Mouse (Mus musculus) embryonic facial prominence, embryonic 13.5 days (tissue): Measurements from ENCODE around the gene Adamts5. TPM values are rescaled to one million over a fixed set of nuclear protein-coding genes. Genes with fewer than 3 reads are reported as not detected.

Source experiments
- ATAC-seq: fragments of 200-750 bp; cut with Nextera tagmentation; 2 replicates; pipeline ENCODE4 v1.8.0; 2017; ENCODE audit warnings: low read depth; ENCODE audit not compliant: insufficient number of reproducible peaks, insufficient read depth, low FRiP score, low TSS enrichment
- H3K27ac ChIP-seq: fragments of 300-500 bp; sonication (generic); 2 replicates; pipeline ENCODE4 v1.5.1; 2015; ENCODE audit warnings: moderate library complexity, mild to moderate bottlenecking, inconsistent platforms
- H3K27me3 ChIP-seq: fragments of 300-500 bp; sonication (generic); 2 replicates; pipeline ENCODE4 v1.6.1; 2015; ENCODE audit warnings: mild to moderate bottlenecking, inconsistent platforms
- H3K36me3 ChIP-seq: fragments of 300-500 bp; sonication (generic); 2 replicates; pipeline ENCODE4 v1.6.1; 2015; ENCODE audit warnings: mild to moderate bottlenecking, inconsistent platforms
- H3K4me1 ChIP-seq: fragments of 300-500 bp; sonication (generic); 2 replicates; pipeline ENCODE4 v1.6.1; 2015; ENCODE audit warnings: inconsistent platforms
- H3K4me2 ChIP-seq: fragments of 300-500 bp; sonication (generic); 2 replicates; pipeline ENCODE4 v1.6.1; 2015; ENCODE audit warnings: moderate library complexity, mild to moderate bottlenecking, inconsistent platforms
- H3K4me3 ChIP-seq: fragments of 300-500 bp; sonication (generic); 2 replicates; pipeline ENCODE4 v1.5.1; 2015; ENCODE audit warnings: mild to moderate bottlenecking, inconsistent platforms
- H3K9ac ChIP-seq: fragments of 300-500 bp; sonication (generic); 2 replicates; pipeline ENCODE4 v1.6.1; 2015; ENCODE audit warnings: mild to moderate bottlenecking, inconsistent platforms
- H3K9me3 ChIP-seq: fragments of 300-500 bp; sonication (generic); 2 replicates; pipeline ENCODE4 v1.6.1; 2016; ENCODE audit warnings: inconsistent platforms
- WGBS: fragments of 180-500 bp; shearing (Covaris S2); methylation state at CpG from one replicate; pipeline ENCODE4 v1.1.7; 2015; ENCODE audit warnings: mixed read lengths; 5-methylcytosine and 5-hydroxymethylcytosine counted together
- polyA plus RNA-seq: library from polyadenylated mRNA; unstranded; fragments of >200 nt; fragmentation: Nextera tagmentation; extraction: Ambion mirVana; gene quantifications from 2 replicates; pipeline ENCODE4 v1.2.1, GENCODE M21; 2015

Gene Adamts5
- polyA plus RNA-seq, result 3.7 and 4.1 TPM in 2 replicates

DNA sequence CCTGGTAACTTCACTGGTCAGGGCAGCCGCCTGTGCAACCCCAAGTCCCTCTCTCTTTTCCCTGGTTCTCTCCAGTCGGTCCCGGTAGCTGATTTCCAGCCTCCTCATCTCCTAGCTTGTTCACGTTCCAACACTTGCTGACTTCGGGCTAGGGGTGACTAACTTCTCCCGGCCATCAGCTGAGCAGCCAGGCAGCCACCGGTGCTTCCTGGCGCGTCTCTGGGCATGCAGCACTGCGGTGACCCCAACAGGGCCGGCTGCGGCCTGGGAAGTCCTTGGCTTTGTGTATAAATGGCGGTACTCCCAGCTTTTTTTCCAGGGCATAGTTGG, at the start of gene Adamts5:
Gene Adamts5, minus strand, starts transcription at position 248 of the 330 bp plus-strand sequence.
- Histone ChIP-seq H3K4me1 (peaks cover 36% of the 10 kb centered on the region), H3K9ac (peak within 1 kb of the TSS; percentile 79), H3K36me3 (no peaks in the 10 kb centered on the region), H3K9me3 (no peaks in the 10 kb centered on the region), H3K4me2 (peak within 1 kb of the TSS; percentile 97), H3K27ac (peak within 1 kb of the TSS; percentile 68), H3K4me3 (peak within 1 kb of the TSS; percentile 61), H3K27me3 (peaks cover 37% of the 10 kb centered on the region)
- ATAC-seq, result no peak
- 7% methylated on average over 13 of the region's 13 CpGs for WGBS

DNA sequence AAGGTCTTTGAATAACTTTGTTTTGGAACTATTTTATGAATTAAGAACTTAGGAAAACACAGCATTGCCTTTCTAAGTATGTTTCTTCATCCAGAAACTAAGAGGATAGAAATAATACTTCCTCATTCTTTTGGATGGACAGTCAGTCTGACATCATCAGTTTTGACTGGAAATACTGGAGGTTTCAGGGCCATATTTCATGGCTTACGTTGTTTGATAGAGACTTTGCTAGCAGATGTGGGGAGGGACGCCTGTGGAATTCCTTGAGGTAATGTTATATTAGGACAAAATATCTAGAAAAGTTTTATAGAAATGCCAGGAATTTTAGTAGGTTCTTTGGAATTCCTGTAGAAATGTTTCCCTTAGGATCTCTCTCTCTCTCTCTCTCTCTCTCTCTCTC, 48.7 kb upstream of the Adamts5 start:
- Histone ChIP-seq H3K4me3 (no peak overlapping the region), H3K27ac (no peak overlapping the region), H3K4me1 (peaks cover 4% of the 10 kb centered on the region; the same call in 1 of the 2 replicates), H3K9ac (no peak overlapping the region), H3K9me3 (no peaks in the 10 kb centered on the region), H3K36me3 (no peaks in the 10 kb centered on the region), H3K4me2 (no peak overlapping the region), H3K27me3 (no peaks in the 10 kb centered on the region)
- 52% methylated on average over 2 of the region's 2 CpGs for WGBS
- ATAC-seq, result no peak

DNA sequence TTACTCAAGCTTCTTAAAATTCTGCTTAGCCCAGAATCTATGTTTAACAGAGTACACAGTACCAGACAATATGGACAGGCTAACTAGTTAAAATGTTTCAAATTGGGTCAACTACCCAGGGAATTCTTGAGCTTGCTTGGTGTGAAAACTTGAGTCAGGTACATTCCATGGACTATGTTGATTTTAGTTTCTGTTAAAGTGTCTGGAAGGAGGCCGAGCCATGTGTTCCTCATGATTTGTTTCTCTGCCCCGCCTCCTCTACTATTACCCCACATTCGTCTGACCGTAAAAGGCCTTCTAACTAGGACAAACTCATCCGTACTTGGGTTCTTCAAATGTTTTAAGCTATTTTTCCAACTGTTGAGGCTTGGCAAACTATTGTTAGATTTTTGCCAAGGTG, 24.4 kb upstream of the Adamts5 start:
- no peaks in the 10 kb centered on the region for H3K27me3 ChIP-seq
- no peak overlapping the region for H3K4me2 ChIP-seq
- H3K4me3 ChIP-seq, result no peak overlapping the region
- no peak overlapping the region for H3K27ac ChIP-seq
- no peaks in the 10 kb centered on the region for H3K9me3 ChIP-seq
- no peak for ATAC-seq
- H3K9ac ChIP-seq, result no peak overlapping the region
- no peaks in the 10 kb centered on the region for H3K36me3 ChIP-seq
- 72% methylated on average over 5 of the region's 5 CpGs for WGBS
- no peaks in the 10 kb centered on the region for H3K4me1 ChIP-seq

DNA sequence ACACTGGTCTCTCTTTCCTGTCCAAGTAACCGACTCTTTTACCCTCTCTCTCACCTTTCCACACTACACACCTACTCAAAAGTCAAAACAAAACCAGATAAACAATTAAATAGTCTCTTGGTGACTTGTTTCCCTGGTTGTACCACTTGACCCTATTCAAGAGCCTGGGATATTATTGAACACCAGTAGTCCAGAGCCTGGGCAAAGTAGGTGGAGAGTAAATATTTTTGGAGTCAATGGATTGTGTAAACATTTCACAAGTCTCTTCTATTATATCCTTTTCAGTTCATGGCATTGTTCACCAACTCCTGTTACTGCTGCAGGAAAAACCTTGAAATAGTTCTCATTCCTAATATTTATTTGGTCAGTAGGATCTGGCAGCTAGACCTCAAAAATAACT, 20.8 kb upstream of the Adamts5 start:
- no peak for ATAC-seq
- Histone ChIP-seq H3K9ac (no peak overlapping the region), H3K4me1 (no peaks in the 10 kb centered on the region), H3K27ac (no peak overlapping the region), H3K4me2 (no peak overlapping the region), H3K36me3 (no peaks in the 10 kb centered on the region), H3K27me3 (no peaks in the 10 kb centered on the region), H3K9me3 (no peaks in the 10 kb centered on the region), H3K4me3 (no peak overlapping the region)
- 68% methylated on average over 1 of the region's 1 CpGs for WGBS

DNA sequence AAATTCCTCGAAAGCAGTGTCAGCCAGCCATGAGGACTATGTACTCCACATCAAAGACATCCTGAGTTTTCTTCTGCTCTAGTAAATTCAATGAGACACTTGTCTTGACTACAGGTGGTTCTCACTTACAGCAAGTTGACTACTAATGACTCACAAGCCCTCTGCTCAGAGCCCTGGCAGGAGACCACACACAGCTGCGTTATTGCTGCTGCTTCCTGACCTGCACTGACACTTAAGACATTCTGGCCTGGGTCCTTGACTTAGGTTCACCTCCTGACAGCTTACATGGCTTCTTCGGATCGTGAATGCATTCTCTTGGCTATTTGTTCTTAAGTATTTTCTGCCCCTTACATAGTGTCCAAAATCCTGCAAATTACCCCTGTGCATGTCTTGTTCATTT, 18.5 kb upstream of the Adamts5 start:
- Histone ChIP-seq H3K9ac (no peak overlapping the region), H3K36me3 (no peaks in the 10 kb centered on the region), H3K4me1 (no peaks in the 10 kb centered on the region), H3K27ac (no peak overlapping the region), H3K27me3 (no peaks in the 10 kb centered on the region), H3K4me2 (no peak overlapping the region), H3K9me3 (no peaks in the 10 kb centered on the region), H3K4me3 (no peak overlapping the region)
- no peak for ATAC-seq
- WGBS, result 68% methylated on average over 4 of the region's 4 CpGs

DNA sequence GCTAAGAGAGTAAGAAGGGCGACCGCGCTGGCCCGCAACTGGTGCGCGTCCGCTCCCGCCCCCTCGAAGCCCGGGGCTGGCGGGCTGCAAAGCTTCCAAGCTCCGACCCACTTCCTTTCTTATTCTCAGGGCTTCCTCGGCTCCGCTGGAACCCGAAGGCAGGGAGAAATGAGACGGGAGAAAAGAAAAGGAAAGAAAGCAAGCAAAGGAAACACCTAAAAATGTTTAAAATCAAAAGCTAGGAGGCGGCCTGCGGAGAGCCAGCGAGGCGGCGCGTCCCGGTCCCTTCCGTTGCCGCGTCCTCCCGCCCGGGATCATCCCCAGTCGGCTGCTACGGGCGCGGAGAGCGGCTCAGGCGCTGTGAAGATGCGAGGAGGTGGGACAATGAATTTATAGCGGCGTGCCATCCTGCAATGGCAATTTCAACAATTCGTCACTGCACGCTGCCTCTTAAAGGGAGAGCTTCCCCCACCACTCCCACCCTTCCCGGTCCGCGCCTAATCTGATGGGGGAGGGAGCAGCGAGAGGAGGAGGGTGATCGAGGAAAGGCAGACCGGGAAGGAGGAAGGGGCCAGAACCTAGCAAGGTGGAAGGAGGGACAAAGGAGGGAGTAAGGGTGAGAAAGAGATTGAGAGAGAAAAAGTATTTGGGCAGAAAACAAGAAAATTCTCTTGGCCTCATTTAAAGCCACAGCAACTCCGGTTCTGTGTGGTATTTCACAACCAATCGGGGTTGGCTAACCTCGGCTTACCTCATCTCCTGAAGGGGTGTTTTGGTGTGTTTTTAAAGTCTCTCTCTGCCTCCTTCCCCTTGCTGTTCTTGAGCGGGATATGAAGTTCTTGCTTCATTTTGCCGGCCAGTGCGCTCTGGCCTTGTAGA, 687 bp downstream of the Adamts5 start:
- Histone ChIP-seq H3K4me2 (peak overlapping the region; percentile 97), H3K9me3 (no peaks in the 10 kb centered on the region), H3K4me3 (peak overlapping the region; percentile 61), H3K27me3 (peaks cover 37% of the 10 kb centered on the region), H3K9ac (peak overlapping the region; percentile 79), H3K4me1 (peaks cover 36% of the 10 kb centered on the region), H3K27ac (peak overlapping the region; percentile 68), H3K36me3 (no peaks in the 10 kb centered on the region)
- ATAC-seq, result peak; percentile 50; the same call in 1 of the 2 replicates
- WGBS, result under 1% methylated on average over 51 of the region's 51 CpGs

DNA sequence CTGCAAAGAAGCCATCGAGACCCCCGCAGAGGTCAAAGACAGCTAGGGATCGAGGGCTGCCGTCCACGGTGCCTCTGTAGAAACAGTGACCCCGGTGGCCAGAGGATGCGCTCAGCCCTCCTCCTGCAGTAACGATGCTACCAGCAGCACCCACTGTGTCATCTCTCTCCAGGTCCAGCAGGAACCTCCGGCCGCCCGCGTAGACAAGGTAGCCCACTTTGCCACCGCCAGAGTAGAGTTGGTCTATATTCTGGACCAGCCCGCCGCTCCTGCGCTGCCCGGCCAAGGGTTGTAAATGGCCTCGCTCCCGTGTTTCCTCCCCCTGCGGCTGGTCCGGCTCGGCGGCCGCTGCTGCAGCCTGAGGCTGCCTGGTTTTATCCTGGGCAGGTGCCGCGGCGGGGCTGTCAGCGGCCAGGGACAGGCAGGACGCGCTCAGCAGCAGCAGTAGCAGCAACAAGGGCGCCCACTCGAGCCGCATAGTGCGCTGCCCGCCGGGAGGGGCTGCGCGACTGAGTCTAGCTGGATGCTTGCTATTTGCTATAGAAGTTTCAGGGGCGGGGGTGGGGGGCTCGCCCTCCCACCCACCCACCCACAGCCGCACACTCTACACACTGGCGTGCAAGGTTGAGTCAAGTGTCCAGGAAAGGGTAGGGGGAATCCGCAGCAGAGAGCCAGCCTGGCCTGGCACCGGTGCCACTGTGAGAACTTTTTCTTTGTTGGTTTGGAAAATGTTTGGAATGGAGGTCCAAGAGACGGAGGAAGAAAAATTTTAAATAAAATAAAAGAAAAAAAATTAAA, 1.6 kb downstream of the Adamts5 start:
- Histone ChIP-seq H3K9ac (peak overlapping the region; percentile 79), H3K36me3 (no peaks in the 10 kb centered on the region), H3K4me2 (peak overlapping the region; percentile 97), H3K27ac (peak overlapping the region; percentile 68), H3K4me1 (peaks cover 36% of the 10 kb centered on the region), H3K4me3 (peak overlapping the region; percentile 61), H3K9me3 (no peaks in the 10 kb centered on the region), H3K27me3 (peaks cover 37% of the 10 kb centered on the region)
- WGBS, result 1% methylated on average over 45 of the region's 45 CpGs
- ATAC-seq, result no peak

DNA sequence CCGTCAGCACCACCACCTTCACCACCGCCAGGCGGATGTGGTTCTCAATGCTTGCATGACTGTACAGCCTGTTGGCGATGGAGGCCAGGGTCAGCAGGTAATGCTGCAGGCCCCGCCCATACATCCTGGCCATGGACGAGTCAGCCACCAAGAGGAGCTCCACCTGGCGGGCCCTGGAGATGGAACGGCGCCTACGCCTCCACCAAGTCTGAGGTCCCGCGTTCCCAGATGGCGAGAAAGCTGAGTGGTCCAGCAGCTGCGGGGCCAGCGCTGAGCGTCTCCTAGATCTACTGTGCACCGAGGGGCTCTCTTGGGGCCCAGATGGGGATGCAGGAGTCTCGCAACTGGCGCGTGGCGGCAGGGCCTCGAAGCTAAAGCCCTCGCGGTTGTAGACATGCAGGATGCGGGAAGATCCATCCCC, 2.3 kb downstream of the Adamts5 start:
- WGBS, result 19% methylated on average over 25 of the region's 25 CpGs
- Histone ChIP-seq H3K36me3 (no peaks in the 10 kb centered on the region), H3K9ac (peak overlapping the region; percentile 79), H3K4me1 (peaks cover 36% of the 10 kb centered on the region), H3K27ac (no peak overlapping the region), H3K9me3 (no peaks in the 10 kb centered on the region), H3K27me3 (peaks cover 37% of the 10 kb centered on the region), H3K4me2 (peak overlapping the region; percentile 97), H3K4me3 (peak overlapping the region; percentile 61)
- ATAC-seq, result no peak

DNA sequence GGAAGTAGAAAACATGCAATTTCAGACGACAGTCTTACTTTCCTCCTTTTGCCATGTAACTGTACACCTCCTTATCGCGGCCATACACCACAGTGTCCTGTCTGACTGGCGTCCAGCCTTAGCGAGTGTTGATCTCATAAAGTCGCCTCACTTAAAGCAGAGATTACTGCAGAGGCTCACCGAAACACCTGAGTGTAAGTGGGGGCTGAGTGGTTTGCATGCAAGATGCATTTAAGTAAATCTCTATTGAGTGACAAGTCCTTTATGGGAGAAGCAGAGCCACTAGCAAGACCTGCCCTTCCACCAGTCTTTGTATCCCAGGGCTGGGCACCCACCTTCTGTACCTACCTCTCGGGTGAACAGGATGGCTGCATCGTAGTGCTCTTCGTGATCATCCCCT, 2.8 kb downstream of the Adamts5 start:
- Histone ChIP-seq H3K27ac (no peak overlapping the region), H3K4me3 (peak overlapping the region; percentile 61), H3K4me2 (peak overlapping the region; percentile 97), H3K9ac (no peak overlapping the region), H3K27me3 (peaks cover 37% of the 10 kb centered on the region), H3K9me3 (no peaks in the 10 kb centered on the region), H3K36me3 (no peaks in the 10 kb centered on the region), H3K4me1 (peaks cover 36% of the 10 kb centered on the region)
- WGBS, result 77% methylated on average over 10 of the region's 10 CpGs
- no peak for ATAC-seq

DNA sequence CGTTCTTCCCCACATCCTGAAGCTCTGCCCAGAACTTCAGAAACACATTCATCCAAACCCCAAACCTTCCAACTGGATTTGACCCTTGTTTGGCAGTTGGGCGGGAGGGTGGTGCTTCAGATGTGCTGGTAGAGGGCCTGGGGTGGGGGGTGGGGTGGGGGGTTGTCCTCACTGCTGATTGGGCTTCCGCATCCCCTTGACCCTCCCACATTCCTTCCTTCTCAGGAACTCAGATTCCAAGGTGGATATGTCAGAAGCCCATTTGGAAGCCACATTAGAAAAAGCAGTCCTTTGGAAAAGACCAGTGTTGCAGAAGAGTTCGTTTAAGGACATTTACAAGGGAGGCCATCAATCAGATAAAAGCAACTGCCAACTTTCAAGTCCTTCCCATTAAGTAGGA, 3.2 kb downstream of the Adamts5 start:
- H3K36me3 ChIP-seq, result no peaks in the 10 kb centered on the region
- peaks cover 36% of the 10 kb centered on the region for H3K4me1 ChIP-seq
- no peaks in the 10 kb centered on the region for H3K9me3 ChIP-seq
- ATAC-seq, result no peak
- H3K4me3 ChIP-seq, result peak overlapping the region; percentile 61
- peak overlapping the region; percentile 97 for H3K4me2 ChIP-seq
- no peak overlapping the region for H3K27ac ChIP-seq
- H3K27me3 ChIP-seq, result peaks cover 37% of the 10 kb centered on the region
- H3K9ac ChIP-seq, result no peak overlapping the region
- 83% methylated on average over 4 of the region's 4 CpGs for WGBS

DNA sequence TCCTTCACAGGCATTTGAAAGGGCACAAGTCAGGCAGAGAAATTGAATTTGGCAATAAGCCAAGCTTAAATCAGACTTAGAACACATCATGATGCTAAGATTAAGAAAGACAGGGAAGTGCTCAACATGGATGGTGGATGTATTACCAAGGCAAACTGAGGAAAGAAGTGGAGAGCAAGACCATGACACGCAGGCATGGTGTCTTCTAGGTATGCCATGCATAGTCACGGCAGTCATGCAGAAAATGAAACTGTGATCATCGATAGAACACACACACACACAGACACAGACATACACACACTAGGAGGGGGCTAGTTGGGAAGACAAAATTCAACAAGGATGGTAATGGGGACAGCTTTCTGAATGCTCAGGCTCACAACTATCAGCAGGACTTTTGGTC, 3.8 kb downstream of the Adamts5 start:
- peak overlapping the region; percentile 61; the same call in 1 of the 2 replicates for H3K4me3 ChIP-seq
- H3K9ac ChIP-seq, result no peak overlapping the region

More for the DNA sequence above, 3.8 kb downstream of the Adamts5 start:
- peak overlapping the region; percentile 97 for H3K4me2 ChIP-seq
- no peaks in the 10 kb centered on the region for H3K9me3 ChIP-seq
- H3K27ac ChIP-seq, result no peak overlapping the region
- H3K27me3 ChIP-seq, result peaks cover 37% of the 10 kb centered on the region
- 85% methylated on average over 3 of the region's 3 CpGs for WGBS
- ATAC-seq, result no peak
- H3K4me1 ChIP-seq, result peaks cover 36% of the 10 kb centered on the region
- no peaks in the 10 kb centered on the region for H3K36me3 ChIP-seq
